Mouse (Mus musculus) heart, adult 2 months (tissue): ENCODE measurements around the gene Bcl2l14.

Source experiments
- EP300 ChIP-seq: fragments of 200-500 bp; IDR thresholded peaks from 2 replicates; pipeline ENCODE4 v1.6.1; 2011; ENCODE audit warnings: low read depth, low read length, control low read depth; ENCODE audit not compliant: insufficient read depth
- POLR2A ChIP-seq: fragments of 200-500 bp; IDR thresholded peaks from 2 replicates; pipeline ENCODE4 v1.6.1; 2011; ENCODE audit warnings: mild to moderate bottlenecking, low read depth, low read length, control low read depth; ENCODE audit not compliant: insufficient read depth

- TF ChIP-seq EP300 (no peak), POLR2A (no peak)
Observed at GRCm38 (mm10) chr6:134390837-134391236, 5.3 kb upstream of the Bcl2l14 start.
